Mouse (Mus musculus) stomach, embryonic 14.5 days (tissue): ENCODE data around the gene Iah1. TPM values are rescaled to one million over a fixed set of nuclear protein-coding genes. Genes with fewer than 3 reads are reported as not detected.

Experiments
- ATAC-seq: fragments of 200-750 bp; cut with Nextera tagmentation; 2 replicates; pipeline ENCODE4 v1.8.0; 2017; ENCODE audit warnings: low read depth, moderate TSS enrichment; ENCODE audit not compliant: insufficient number of reproducible peaks, insufficient read depth, low FRiP score
- H3K27ac ChIP-seq: fragments of 300-500 bp; sonication (generic); 2 replicates; pipeline ENCODE4 v1.5.1; 2014; ENCODE audit warnings: mild to moderate bottlenecking, low read length, moderate library complexity, mixed read lengths
- H3K27me3 ChIP-seq: fragments of 300-500 bp; sonication (generic); 2 replicates; pipeline ENCODE4 v1.6.1; 2014; ENCODE audit warnings: low read length, control low read depth, mixed read lengths; ENCODE audit not compliant: control insufficient read depth, insufficient read depth
- H3K36me3 ChIP-seq: fragments of 300-500 bp; sonication (generic); 2 replicates; pipeline ENCODE4 v1.6.1; 2014; ENCODE audit warnings: mild to moderate bottlenecking, control low read depth, low read length, moderate library complexity, mixed read lengths; ENCODE audit not compliant: control insufficient read depth, insufficient read depth
- H3K4me1 ChIP-seq: fragments of 300-500 bp; sonication (generic); 2 replicates; pipeline ENCODE4 v1.6.1; 2014; ENCODE audit warnings: low read length, control low read depth, mixed read lengths; ENCODE audit not compliant: control insufficient read depth, insufficient read depth
- H3K4me2 ChIP-seq: fragments of 300-500 bp; sonication (generic); replicated peaks from 2 replicates; pipeline ENCODE4 v1.6.1; 2014; ENCODE audit warnings: low read depth, low read length, control low read depth
- H3K4me3 ChIP-seq: fragments of 300-500 bp; sonication (generic); 2 replicates; pipeline ENCODE4 v1.5.1; 2014; ENCODE audit warnings: low read depth, low read length, control low read depth
- H3K9ac ChIP-seq: fragments of 300-500 bp; sonication (generic); replicated peaks from 2 replicates; pipeline ENCODE4 v1.6.1; 2014; ENCODE audit warnings: low read depth, mild to moderate bottlenecking, control low read depth, low read length, moderate library complexity, mixed read lengths
- H3K9me3 ChIP-seq: fragments of 300-500 bp; sonication (generic); 2 replicates; pipeline ENCODE4 v1.6.1; 2016; ENCODE audit warnings: low read depth, low read length, control low read depth; ENCODE audit not compliant: control insufficient read depth
- WGBS: fragments of 180-500 bp; shearing (Covaris S2); extraction: QIAGEN DNeasy Blood & Tissue Kit; methylation state at CpG from one replicate; pipeline ENCODE4 v1.1.7; 2014; 5-methylcytosine and 5-hydroxymethylcytosine counted together
- polyA plus RNA-seq: library from polyadenylated mRNA; unstranded; fragments of >200 nt; fragmentation: Nextera tagmentation; extraction: Ambion mirVana; gene quantifications from 2 replicates; pipeline ENCODE4 v1.2.1, GENCODE M21; 2014

Gene Iah1
- polyA plus RNA-seq, 1 experiment from 2014 or later: 49.5 TPM

- H3K4me1 ChIP-seq: no peaks in the 10 kb centered on the region
- no peaks in the 10 kb centered on the region for H3K27me3 ChIP-seq
- no peak overlapping the region for H3K9ac ChIP-seq
- no peaks in the 10 kb centered on the region for H3K9me3 ChIP-seq
- H3K4me2 ChIP-seq: no peak overlapping the region
- H3K36me3 ChIP-seq: peaks cover 40% of the 10 kb centered on the region
- WGBS: 76% methylated on average over 5 of the region's 5 CpGs
- H3K27ac ChIP-seq: no peak overlapping the region
- H3K4me3 ChIP-seq: no peak overlapping the region
- ATAC-seq: no peak
Measured at GRCm38 (mm10) chr12:21324101-21324500, 7.9 kb downstream of the Iah1 start.

GRCm38 (mm10) chr12:21325266-21325665 lies 9.1 kb downstream of the Iah1 start:
- Histone ChIP-seq H3K4me3 (no peak overlapping the region), H3K36me3 (peaks cover 52% of the 10 kb centered on the region), H3K4me2 (no peak overlapping the region), H3K27me3 (no peaks in the 10 kb centered on the region), H3K9ac (no peak overlapping the region), H3K4me1 (no peaks in the 10 kb centered on the region), H3K9me3 (no peaks in the 10 kb centered on the region), H3K27ac (no peak overlapping the region)
- 93% methylated on average over 8 of the region's 8 CpGs for WGBS
- ATAC-seq: no peak

- Histone ChIP-seq H3K36me3 (peaks cover 59% of the 10 kb centered on the region), H3K4me1 (no peaks in the 10 kb centered on the region), H3K27ac (no peak overlapping the region), H3K4me2 (no peak overlapping the region), H3K9ac (no peak overlapping the region), H3K4me3 (no peak overlapping the region), H3K27me3 (no peaks in the 10 kb centered on the region), H3K9me3 (no peaks in the 10 kb centered on the region)
- 95% methylated on average over 3 of the region's 3 CpGs for WGBS
- no peak for ATAC-seq
Measured at GRCm38 (mm10) chr12:21326325-21326724, 10.1 kb downstream of the Iah1 start.

GRCm38 (mm10) chr12:21329661-21330400 lies 13.6 kb downstream of the Iah1 start:
- ATAC-seq: no peak
- Histone ChIP-seq H3K27ac (no peak overlapping the region), H3K36me3 (peaks cover 57% of the 10 kb centered on the region), H3K4me1 (no peaks in the 10 kb centered on the region), H3K4me2 (no peak overlapping the region), H3K4me3 (no peak overlapping the region), H3K9ac (no peak overlapping the region), H3K27me3 (no peaks in the 10 kb centered on the region), H3K9me3 (no peaks in the 10 kb centered on the region)
- 81% methylated on average over 9 of the region's 9 CpGs for WGBS

- H3K4me2 ChIP-seq: no peak overlapping the region
- no peak overlapping the region for H3K9ac ChIP-seq
- peaks cover 51% of the 10 kb centered on the region for H3K36me3 ChIP-seq
- H3K4me3 ChIP-seq: no peak overlapping the region
- WGBS: 90% methylated on average over 10 of the region's 10 CpGs
- no peak for ATAC-seq
- no peak overlapping the region for H3K27ac ChIP-seq
- no peaks in the 10 kb centered on the region for H3K4me1 ChIP-seq
- no peaks in the 10 kb centered on the region for H3K9me3 ChIP-seq
- H3K27me3 ChIP-seq: no peaks in the 10 kb centered on the region
Measured at GRCm38 (mm10) chr12:21330961-21331576, 14.9 kb downstream of the Iah1 start.

GRCm38 (mm10) chr12:21331711-21332110 lies 15.5 kb downstream of the Iah1 start:
- H3K27ac ChIP-seq: no peak overlapping the region
- ATAC-seq: no peak
- no peaks in the 10 kb centered on the region for H3K9me3 ChIP-seq
- peaks cover 51% of the 10 kb centered on the region for H3K36me3 ChIP-seq
- H3K4me2 ChIP-seq: no peak overlapping the region
- H3K4me3 ChIP-seq: no peak overlapping the region
- H3K27me3 ChIP-seq: no peaks in the 10 kb centered on the region
- no peaks in the 10 kb centered on the region for H3K4me1 ChIP-seq
- 83% methylated on average over 6 of the region's 6 CpGs for WGBS
- no peak overlapping the region for H3K9ac ChIP-seq

- no peak for ATAC-seq
- no peaks in the 10 kb centered on the region for H3K4me1 ChIP-seq
- no peak overlapping the region for H3K9ac ChIP-seq
- H3K27me3 ChIP-seq: no peaks in the 10 kb centered on the region
- H3K27ac ChIP-seq: no peak overlapping the region
- no peak overlapping the region for H3K4me2 ChIP-seq
- peaks cover 46% of the 10 kb centered on the region; the same call in 1 of the 2 replicates for H3K36me3 ChIP-seq
- no peak overlapping the region for H3K4me3 ChIP-seq
- H3K9me3 ChIP-seq: no peaks in the 10 kb centered on the region
- 89% methylated on average over 7 of the region's 7 CpGs for WGBS
Measured at GRCm38 (mm10) chr12:21333021-21333420, 16.8 kb downstream of the Iah1 start.

- Histone ChIP-seq H3K4me3 (no peak overlapping the region), H3K9me3 (no peaks in the 10 kb centered on the region), H3K27ac (no peak overlapping the region), H3K27me3 (no peaks in the 10 kb centered on the region), H3K4me2 (no peak overlapping the region), H3K36me3 (peaks cover 40% of the 10 kb centered on the region; the same call in 1 of the 2 replicates), H3K4me1 (no peaks in the 10 kb centered on the region), H3K9ac (no peak overlapping the region)
- no peak for ATAC-seq
- 88% methylated on average over 5 of the region's 5 CpGs for WGBS
Measured at GRCm38 (mm10) chr12:21333766-21334165, 17.6 kb downstream of the Iah1 start.
